Mouse (Mus musculus) MEL (cell line): ENCODE data around the gene Zfp281.

Source experiments
- BHLHE40 ChIP-seq: IDR thresholded peaks from 2 replicates; pipeline ENCODE4 v1.6.1; 2012; ENCODE audit warnings: low read depth, mild to moderate bottlenecking, inconsistent platforms, low read length, improper control_type of control experiment, borderline replicate concordance
- MAX ChIP-seq: IDR thresholded peaks from 2 replicates; pipeline ENCODE4 v1.6.1; 2011; ENCODE audit warnings: low read length, improper control_type of control experiment
- MEF2A ChIP-seq: IDR thresholded peaks from 2 replicates; pipeline ENCODE4 v1.6.1; 2014; ENCODE audit warnings: low read depth, mild to moderate bottlenecking, inconsistent platforms, low read length, improper control_type of control experiment; ENCODE audit not compliant: poor library complexity, insufficient replicate concordance, severe bottlenecking; ENCODE audit errors: extremely low read depth
- POLR2A ChIP-seq, 2 experiments: IDR thresholded peaks; 2 replicates each; pipeline ENCODE4 v1.6.1; 2011 to 2012; ENCODE audit warnings: low read length in 2 of 2, mild to moderate bottlenecking in 2 of 2, control low read depth in 1 of 2, improper control_type of control experiment in 1 of 2, low read depth in 1 of 2, moderate library complexity in 1 of 2; ENCODE audit not compliant: control insufficient read depth in 1 of 2, insufficient read depth in 1 of 2, poor library complexity in 1 of 2

- TF ChIP-seq MAX (no peak), POLR2A (IDR thresholded peaks at IDR 0.05; ENCODE audit: control insufficient read depth in 1 of 2, insufficient read depth in 1 of 2, low read depth in 1 of 2, low read length in 2 of 2, poor library complexity in 1 of 2) (no peak), MEF2A (no peak), BHLHE40 (no peak)
These were observed 10.9 kb downstream of the Zfp281 start for GRCm38 (mm10) chr1:136635644-136636043.
